Mouse (Mus musculus) midbrain, embryonic 13.5 days (tissue): ENCODE measurements around the gene Ppil6. TPM values are rescaled to one million over a fixed set of nuclear protein-coding genes. Genes with fewer than 3 reads are reported as not detected.

Source experiments
- ATAC-seq: fragments of 200-750 bp; cut with Nextera tagmentation; 2 replicates; pipeline ENCODE4 v1.8.0; 2017; ENCODE audit warnings: mild to moderate bottlenecking, moderate TSS enrichment, moderate library complexity
- H3K27ac ChIP-seq: fragments of 300-500 bp; sonication (generic); 2 replicates; pipeline ENCODE4 v1.5.1; 2015; ENCODE audit warnings: inconsistent platforms, mild to moderate bottlenecking, moderate library complexity
- H3K27me3 ChIP-seq: fragments of 300-500 bp; sonication (generic); 2 replicates; pipeline ENCODE4 v1.6.1; 2015; ENCODE audit warnings: mild to moderate bottlenecking, inconsistent platforms
- H3K36me3 ChIP-seq: fragments of 300-500 bp; sonication (generic); 2 replicates; pipeline ENCODE4 v1.6.1; 2015; ENCODE audit warnings: mild to moderate bottlenecking, inconsistent platforms
- H3K4me1 ChIP-seq: fragments of 300-500 bp; sonication (generic); replicated peaks from 2 replicates; pipeline ENCODE4 v1.6.1; 2015; ENCODE audit warnings: inconsistent platforms
- H3K4me2 ChIP-seq: fragments of 300-500 bp; sonication (generic); replicated peaks from 2 replicates; pipeline ENCODE4 v1.6.1; 2015; ENCODE audit warnings: moderate library complexity, mild to moderate bottlenecking, inconsistent platforms
- H3K4me3 ChIP-seq: fragments of 300-500 bp; sonication (generic); replicated peaks from 2 replicates; pipeline ENCODE4 v1.5.1; 2015; ENCODE audit warnings: mild to moderate bottlenecking, inconsistent platforms
- H3K9ac ChIP-seq: fragments of 300-500 bp; sonication (generic); replicated peaks from 2 replicates; pipeline ENCODE4 v1.6.1; 2015; ENCODE audit warnings: mild to moderate bottlenecking, inconsistent platforms
- H3K9me3 ChIP-seq: fragments of 300-500 bp; sonication (generic); 2 replicates; pipeline ENCODE4 v1.6.1; 2016; ENCODE audit warnings: mild to moderate bottlenecking, inconsistent platforms
- WGBS: fragments of 180-500 bp; shearing (Covaris S2); methylation state at CpG from one replicate; pipeline ENCODE4 v1.1.7; 2015; 5-methylcytosine and 5-hydroxymethylcytosine counted together
- polyA plus RNA-seq: library from polyadenylated mRNA; unstranded; fragments of >200 nt; fragmentation: Nextera tagmentation; extraction: Ambion mirVana; gene quantifications from 2 replicates; pipeline ENCODE4 v1.2.1, GENCODE M21; 2015

Gene Ppil6
- polyA plus RNA-seq, 1 experiment from 2014 or later: 2.7 TPM

GRCm38 (mm10) chr10:41555081-41555480, 64.8 kb downstream of the Ppil6 start:
- Histone ChIP-seq H3K36me3 (no peaks in the 10 kb centered on the region), H3K9ac (no peak overlapping the region), H3K4me2 (no peak overlapping the region), H3K4me1 (peaks cover 10% of the 10 kb centered on the region), H3K4me3 (no peak overlapping the region), H3K9me3 (0 out of 2 replicates have a peak, but pooled peaks cover under 1% of the 10 kb centered on the region), H3K27me3 (0 out of 2 replicates have a peak, but pooled peaks cover 4% of the 10 kb centered on the region), H3K27ac (no peak overlapping the region)
- no peak for ATAC-seq
- 84% methylated on average over 3 of the region's 3 CpGs for WGBS

DNA sequence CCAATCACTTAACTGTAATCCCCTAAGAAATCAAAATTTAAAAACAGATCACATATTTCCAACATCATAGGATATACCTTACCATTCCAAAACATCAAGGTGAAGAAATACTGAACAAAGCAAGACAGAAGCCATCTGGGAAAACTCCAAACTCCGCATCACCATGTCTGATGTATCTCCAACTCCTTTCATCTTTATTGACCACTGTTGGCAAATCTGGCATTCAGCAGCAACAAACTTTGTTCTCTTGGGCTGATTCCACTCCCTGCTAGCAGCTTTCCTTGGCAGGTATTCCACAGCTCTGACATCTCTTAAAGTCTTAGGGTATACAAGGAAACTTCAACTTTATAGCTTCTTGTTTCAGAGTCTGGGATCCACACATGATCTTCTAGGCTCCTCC, 68.2 kb downstream of the Ppil6 start:
- Histone ChIP-seq H3K9me3 (0 out of 2 replicates have a peak, but pooled peaks cover 4% of the 10 kb centered on the region), H3K27ac (no peak overlapping the region), H3K4me1 (no peaks in the 10 kb centered on the region), H3K27me3 (no peaks in the 10 kb centered on the region), H3K4me2 (no peak overlapping the region), H3K36me3 (no peaks in the 10 kb centered on the region), H3K4me3 (no peak overlapping the region), H3K9ac (no peak overlapping the region)
- WGBS: 87% methylated on average over 1 of the region's 1 CpGs
- no peak for ATAC-seq

DNA sequence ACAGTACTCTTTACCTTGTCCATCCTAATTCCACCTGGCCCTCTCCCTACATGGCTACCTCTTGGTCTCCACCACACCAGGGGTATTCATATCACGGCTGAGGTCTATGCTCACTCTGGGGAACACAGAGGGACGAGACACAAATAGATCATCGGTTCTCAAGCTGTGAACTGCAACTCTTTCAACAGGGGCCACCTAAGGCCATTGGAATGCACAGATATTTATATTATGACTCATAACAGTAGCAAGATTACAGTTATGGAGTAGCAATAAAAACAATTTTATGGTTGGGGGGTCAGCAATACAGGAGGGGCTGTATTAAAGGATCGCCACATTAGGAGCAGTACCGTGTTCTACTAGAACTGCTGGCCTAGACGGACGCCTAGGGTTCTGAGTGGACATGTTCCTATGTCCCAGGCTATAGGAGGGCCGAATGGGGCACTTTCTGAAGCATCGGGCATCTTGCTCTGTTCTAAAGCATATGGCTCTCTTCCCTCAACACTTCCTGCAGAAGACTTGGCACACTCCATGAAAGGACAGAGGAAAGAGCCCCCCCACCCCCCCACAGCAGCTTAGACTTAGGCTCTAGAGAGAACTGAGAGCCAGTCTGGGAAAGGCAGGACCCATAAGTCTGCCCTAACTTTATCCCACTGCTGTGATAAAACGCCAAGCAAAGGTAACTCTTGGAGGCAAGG, 71.6 kb downstream of the Ppil6 start:
- no peak for ATAC-seq
- H3K36me3 ChIP-seq: no peaks in the 10 kb centered on the region
- 0 out of 2 replicates have a peak, but pooled peaks cover 4% of the 10 kb centered on the region for H3K9me3 ChIP-seq
- H3K27me3 ChIP-seq: no peaks in the 10 kb centered on the region
- H3K4me1 ChIP-seq: no peaks in the 10 kb centered on the region
- H3K4me2 ChIP-seq: no peak overlapping the region
- WGBS: 94% methylated on average over 10 of the region's 10 CpGs
- no peak overlapping the region for H3K9ac ChIP-seq
- H3K4me3 ChIP-seq: no peak overlapping the region
- no peak overlapping the region for H3K27ac ChIP-seq

Other genes starting within 250 kb of the Ppil6 start
- gene Fig4, start 187.2 kb upstream of the Ppil6 start, polyA plus RNA-seq: 25.9 and 27.9 TPM in 2 replicates
- 0.10 and 0.17 TPM in 2 replicates for gene Ak9, start 186.5 kb upstream of the Ppil6 start, polyA plus RNA-seq
- 20.6 and 22.8 TPM in 2 replicates for gene Zbtb24, start 40.1 kb upstream of the Ppil6 start, polyA plus RNA-seq
- 27.9 and 31.9 TPM in 2 replicates for gene Mical1, start 14.1 kb upstream of the Ppil6 start, polyA plus RNA-seq
- gene Smpd2, start 70 bp upstream of the Ppil6 start, polyA plus RNA-seq: 35.0 and 37.0 TPM in 2 replicates
- gene Cd164, start 29.0 kb downstream of the Ppil6 start, polyA plus RNA-seq: 51.3 and 56.5 TPM in 2 replicates
- 0.35 and 0.70 TPM in 2 replicates for gene Ccdc162, start 226.2 kb downstream of the Ppil6 start, polyA plus RNA-seq